Mouse (Mus musculus): Measurements from ENCODE around the gene Rhox4e. TPM values are rescaled to one million over a fixed set of nuclear protein-coding genes. Genes with fewer than 3 reads are reported as not detected.

Gene Rhox4e
- not detected in 2 replicates for polyA plus RNA-seq (2015; fragmentation: Nextera tagmentation; extraction: Ambion mirVana)

GRCm38 (mm10) chrX:37557112-37557511, at the start of gene Rhox4e:
Gene Rhox4e, plus strand, starts transcription at chrX:37557412.

DNA sequence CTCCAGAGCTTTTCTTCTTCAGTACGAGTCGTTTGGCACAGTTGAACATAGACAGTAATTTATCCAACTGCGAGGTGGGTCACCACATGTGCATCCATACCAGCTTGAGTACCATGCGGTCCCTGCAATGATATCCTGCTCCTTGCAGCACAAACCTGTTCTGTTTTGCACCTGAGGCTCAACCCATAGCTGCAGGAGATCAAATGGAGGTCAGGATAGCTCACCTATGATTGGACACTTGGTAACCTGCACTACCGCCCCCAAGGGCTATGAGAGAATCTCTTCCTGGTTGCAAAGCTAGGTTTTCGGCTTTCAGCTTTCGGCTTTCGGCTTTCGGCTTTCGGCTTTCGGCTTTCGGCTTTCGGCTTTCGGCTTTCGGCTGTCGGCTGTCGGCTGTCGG, 43.2 kb upstream of the Rhox4e start, which contains the start of gene Rhox4d:
Gene Rhox4d, plus strand, starts transcription at position 301 of the 400 bp plus-strand sequence.

GRCm38 (mm10) chrX:37530152-37530551, 27.1 kb upstream of the Rhox4e start, which contains the start of gene Rhox2e:
Gene Rhox2e, plus strand, starts transcription at chrX:37530452.

DNA sequence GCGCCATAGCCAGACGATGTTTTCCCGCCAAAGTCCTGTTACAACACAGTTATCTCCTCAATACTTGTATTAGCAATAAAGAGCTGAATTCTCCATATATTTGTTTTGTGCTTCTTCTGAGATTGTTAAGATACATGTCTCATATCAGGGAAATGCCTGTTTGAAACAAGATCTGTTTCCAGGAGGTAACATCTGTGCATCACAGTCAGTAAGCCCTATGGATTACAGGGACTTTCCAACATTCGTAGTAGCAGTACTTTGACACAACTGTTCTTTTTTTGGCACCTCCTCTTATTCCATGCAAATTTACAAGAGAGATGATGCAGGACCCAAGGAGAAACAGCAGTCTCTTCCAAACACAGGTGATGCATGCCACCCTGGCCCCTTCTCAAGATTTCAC, 15.5 kb upstream of the Rhox4e start, which contains the start of gene Rhox3e:
Gene Rhox3e, plus strand, starts transcription at position 301 of the 400 bp plus-strand sequence.

DNA sequence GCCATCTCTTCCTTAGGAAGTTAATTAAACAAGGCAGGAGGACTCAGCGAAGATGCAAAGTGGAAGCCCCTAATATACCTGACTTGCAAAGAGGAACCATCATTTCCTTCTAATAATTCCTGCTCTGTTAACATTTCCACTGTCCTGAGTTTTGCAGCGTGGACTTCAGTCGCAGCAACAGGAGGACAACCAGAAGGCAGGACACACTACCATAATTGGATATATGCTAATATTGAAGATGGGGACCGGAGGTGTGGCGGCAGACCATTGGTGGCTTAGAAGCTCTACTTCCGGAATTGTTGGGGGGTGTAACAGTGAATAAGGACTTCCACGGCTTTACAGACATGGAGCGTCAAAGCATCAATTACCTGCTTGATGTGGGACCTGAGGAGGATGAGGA, 13.9 kb downstream of the Rhox4e start, which contains the start of gene Rhox2f:
Gene Rhox2f, plus strand, starts transcription at position 301 of the 400 bp plus-strand sequence.

GRCm38 (mm10) chrX:37580692-37581091, 23.5 kb downstream of the Rhox4e start, which contains the start of gene Rhox3f:
Gene Rhox3f, plus strand, starts transcription at chrX:37580992.

DNA sequence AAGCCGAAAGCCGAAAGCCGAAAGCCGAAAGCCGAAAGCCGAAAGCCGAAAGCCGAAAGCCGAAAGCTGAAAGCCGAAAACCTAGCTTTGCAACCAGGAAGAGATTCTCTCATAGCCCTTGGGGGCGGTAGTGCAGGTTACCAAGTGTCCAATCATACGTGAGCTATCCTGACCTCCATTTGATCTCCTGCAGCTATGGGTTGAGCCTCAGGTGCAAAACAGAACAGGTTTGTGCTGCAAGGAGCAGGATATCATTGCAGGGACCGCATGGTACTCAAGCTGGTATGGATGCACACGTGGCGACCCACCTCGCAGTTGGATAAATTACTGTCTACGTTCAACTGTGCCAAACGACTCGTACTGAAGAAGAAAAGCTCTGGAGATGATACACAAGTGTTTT, 50.4 kb downstream of the Rhox4e start, which contains the start of gene Rhox4f:
Gene Rhox4f, minus strand, starts transcription at position 101 of the 400 bp plus-strand sequence.

Other genes starting within 250 kb of the Rhox4e start
- not detected in 2 replicates for gene Rhox3a2, start 177.4 kb upstream of the Rhox4e start, polyA plus RNA-seq (2015; fragmentation: Nextera tagmentation; extraction: Ambion mirVana)
- not detected in 2 replicates for gene Rhox4a2, start 166.6 kb upstream of the Rhox4e start, polyA plus RNA-seq (2015; fragmentation: Nextera tagmentation; extraction: Ambion mirVana)
- gene Rhox2b, start 145.3 kb upstream of the Rhox4e start, polyA plus RNA-seq (2015; fragmentation: Nextera tagmentation; extraction: Ambion mirVana), result not detected in 2 replicates
- not detected in 2 replicates for gene Rhox4b, start 124.9 kb upstream of the Rhox4e start, polyA plus RNA-seq (2015; fragmentation: Nextera tagmentation; extraction: Ambion mirVana)
- gene Rhox2c, start 103.7 kb upstream of the Rhox4e start, polyA plus RNA-seq (2015; fragmentation: Nextera tagmentation; extraction: Ambion mirVana), result not detected in 2 replicates
- gene Rhox3c, start 98.8 kb upstream of the Rhox4e start, polyA plus RNA-seq (2015; fragmentation: Nextera tagmentation; extraction: Ambion mirVana), result not detected in 2 replicates
- not detected in 2 replicates for gene Rhox4c, start 77.1 kb upstream of the Rhox4e start, polyA plus RNA-seq (2015; fragmentation: Nextera tagmentation; extraction: Ambion mirVana)
- gene Rhox2d, start 64.0 kb upstream of the Rhox4e start, polyA plus RNA-seq (2015; fragmentation: Nextera tagmentation; extraction: Ambion mirVana), result not detected in 2 replicates
- not detected in 2 replicates for gene Rhox4d, start 43.1 kb upstream of the Rhox4e start, polyA plus RNA-seq (2015; fragmentation: Nextera tagmentation; extraction: Ambion mirVana)
- not detected in 2 replicates for gene Rhox2e, start 27.0 kb upstream of the Rhox4e start, polyA plus RNA-seq (2015; fragmentation: Nextera tagmentation; extraction: Ambion mirVana)
- not detected in 2 replicates for gene Rhox3e, start 15.4 kb upstream of the Rhox4e start, polyA plus RNA-seq (2015; fragmentation: Nextera tagmentation; extraction: Ambion mirVana)
- not detected in 2 replicates for gene Rhox2f, start 14.0 kb downstream of the Rhox4e start, polyA plus RNA-seq (2015; fragmentation: Nextera tagmentation; extraction: Ambion mirVana)
- not detected in 2 replicates for gene Rhox3f, start 23.6 kb downstream of the Rhox4e start, polyA plus RNA-seq (2015; fragmentation: Nextera tagmentation; extraction: Ambion mirVana)
- not detected in 2 replicates for gene Rhox4f, start 50.3 kb downstream of the Rhox4e start, polyA plus RNA-seq (2015; fragmentation: Nextera tagmentation; extraction: Ambion mirVana)
- not detected in 2 replicates for gene Rhox3g, start 71.2 kb downstream of the Rhox4e start, polyA plus RNA-seq (2015; fragmentation: Nextera tagmentation; extraction: Ambion mirVana)
- not detected in 2 replicates for gene Rhox2g, start 86.1 kb downstream of the Rhox4e start, polyA plus RNA-seq (2015; fragmentation: Nextera tagmentation; extraction: Ambion mirVana)
- gene Rhox4g, start 93.9 kb downstream of the Rhox4e start, polyA plus RNA-seq (2015; fragmentation: Nextera tagmentation; extraction: Ambion mirVana), result not detected in 2 replicates
- gene Rhox3h, start 111.4 kb downstream of the Rhox4e start, polyA plus RNA-seq (2015; fragmentation: Nextera tagmentation; extraction: Ambion mirVana), result not detected in 2 replicates
- not detected in 2 replicates for gene Rhox2h, start 115.9 kb downstream of the Rhox4e start, polyA plus RNA-seq (2015; fragmentation: Nextera tagmentation; extraction: Ambion mirVana)
- 0.35 and 0.75 TPM in 2 replicates for gene Rhox5, start 247.4 kb downstream of the Rhox4e start, polyA plus RNA-seq (2015; fragmentation: Nextera tagmentation; extraction: Ambion mirVana)

Data from neural tube, postnatal 0 days (tissue).